Mouse (Mus musculus): ENCODE measurements at regions not wholly inside any gene's neighbourhood (a gene's known extent, or its start where the extent isn't known, plus 50 kb on each side); places are given as distances from the start of the nearest gene placed in this dataset.

GRCm38 (mm10) chr3:7953911-7954310 lies 1333.7 kb upstream of the 1700008P02Rik start:
- H3K4me2 ChIP-seq (ENCODE audit: insufficient read depth, low read depth, poor library complexity, severe bottlenecking), result no peak overlapping the region
- dilution Hi-C loops (cut with MboI; ENCODE audit: extremely low pct_ligation_motif_present, extremely low pct_unique_long_range_greater_than_20kb, low sequenced_read_pairs), result no loop called here
- no peaks in the 10 kb centered on the region for H3K27me3 ChIP-seq (replicated peaks)
- H3K4me3 ChIP-seq (replicated peaks in 1 of 3; ENCODE audit: low read depth in 2 of 3, low read length in 2 of 3, poor library complexity in 1 of 3), result no peak overlapping the region
- no peak for TF ChIP-seq KAT2A (IDR thresholded peaks at IDR 0.05; ENCODE audit: insufficient replicate concordance, low read length)
- peaks cover 15% of the 10 kb centered on the region for H3K9me3 ChIP-seq (replicated peaks; ENCODE audit: low read length)
- H3K9ac ChIP-seq (ENCODE audit: insufficient read depth, low read depth), result no peak overlapping the region
- no peaks in the 10 kb centered on the region for H3K36me3 ChIP-seq (replicated peaks in 1 of 2; ENCODE audit: control insufficient read depth in 1 of 2, insufficient read depth in 1 of 2, low read length in 1 of 2)
- in situ Hi-C loops (cut with MboI; ENCODE audit: low pct_ligation_motif_present, low pct_unique_long_range_greater_than_20kb, low sequenced_read_pairs), result no loop called here
- H3K4me1 ChIP-seq (ENCODE audit: control insufficient read depth in 1 of 2, insufficient read depth in 2 of 2), result no peaks in the 10 kb centered on the region
- H3K27ac ChIP-seq (ENCODE audit: insufficient read depth, low read depth), result no peak overlapping the region
- DNase-seq (ENCODE audit: extremely low read depth), result no peak
- no peaks in the 10 kb centered on the region for H3K79me2 ChIP-seq (replicated peaks; ENCODE audit: control insufficient read depth, extremely low read depth, insufficient read depth, poor library complexity, severe bottlenecking)

DNA sequence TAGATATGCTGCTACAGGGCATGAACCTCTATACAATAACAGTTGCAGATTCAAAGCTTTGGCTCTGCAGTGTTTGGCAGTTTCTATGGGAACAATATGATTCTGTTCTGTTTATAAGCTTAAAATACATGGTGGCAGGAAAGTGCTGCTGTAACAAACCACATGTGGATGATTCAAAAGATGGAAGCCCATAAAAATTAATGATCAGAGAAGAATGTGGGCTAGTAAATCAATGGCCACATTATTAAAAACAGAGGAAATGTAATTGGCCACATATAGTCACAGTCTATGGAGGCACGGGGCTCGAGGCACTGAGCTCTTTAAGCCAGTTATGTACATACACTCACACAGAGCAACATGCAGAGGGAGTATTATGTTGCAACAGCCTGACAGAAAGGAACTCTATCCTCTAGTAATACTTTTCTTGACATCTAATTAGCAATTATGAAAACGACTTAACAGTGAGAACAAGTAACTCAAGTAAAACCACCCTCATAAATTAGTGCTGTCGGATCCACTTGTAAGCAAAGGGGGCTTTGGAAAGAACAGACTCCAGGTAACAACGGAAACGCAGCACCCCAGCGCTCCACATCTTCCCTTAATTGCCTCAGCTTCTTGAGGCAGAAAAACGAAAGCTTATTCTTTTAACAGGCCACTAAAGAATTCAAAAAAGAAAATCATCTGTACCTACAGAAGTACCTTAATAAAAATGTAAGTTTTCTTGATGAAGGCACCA lies 1323.6 kb upstream of the 1700008P02Rik start:
- dilution Hi-C loops (cut with MboI; ENCODE audit: extremely low pct_ligation_motif_present, extremely low pct_unique_long_range_greater_than_20kb, low sequenced_read_pairs) (no loop called here), in situ Hi-C loops (cut with MboI; ENCODE audit: low pct_ligation_motif_present, low pct_unique_long_range_greater_than_20kb, low sequenced_read_pairs) (no loop called here)
- no peak for DNase-seq (ENCODE audit: extremely low read depth)
- no peak overlapping the region for H3K4me3 ChIP-seq (replicated peaks in 1 of 3; ENCODE audit: low read depth in 2 of 3, low read length in 2 of 3, poor library complexity in 1 of 3)
- no peaks in the 10 kb centered on the region for H3K36me3 ChIP-seq (replicated peaks in 1 of 2; ENCODE audit: control insufficient read depth in 1 of 2, insufficient read depth in 1 of 2, low read length in 1 of 2)
- TF ChIP-seq ZKSCAN1 (IDR thresholded peaks at IDR 0.05; ENCODE audit: borderline replicate concordance, low read depth, low read length), result no peak
- TF ChIP-seq ZNF384 (IDR thresholded peaks at IDR 0.05; ENCODE audit: low read depth, low read length), result no peak
- no peak for TF ChIP-seq CTCF (conservative IDR thresholded peaks at IDR 0.05 in 1 of 2, IDR thresholded peaks at IDR 0.05 in 1 of 2; ENCODE audit: low read depth in 2 of 2, low read length in 2 of 2)
- TF ChIP-seq IRF4 (IDR thresholded peaks at IDR 0.05; ENCODE audit: low read depth, low read length), result no peak
- no peak for TF ChIP-seq ZMIZ1 (IDR thresholded peaks at IDR 0.05; ENCODE audit: low read depth, low read length)
- no peak for TF ChIP-seq BHLHE40 (IDR thresholded peaks at IDR 0.05; ENCODE audit: low read depth, low read length)
- H3K27ac ChIP-seq (ENCODE audit: insufficient read depth, low read depth), result no peak overlapping the region
- peaks cover 11% of the 10 kb centered on the region for H3K9me3 ChIP-seq (replicated peaks; ENCODE audit: low read length)
- no peaks in the 10 kb centered on the region for H3K27me3 ChIP-seq (replicated peaks)
- H3K9ac ChIP-seq (ENCODE audit: insufficient read depth, low read depth), result no peak overlapping the region
- no peaks in the 10 kb centered on the region for H3K79me2 ChIP-seq (replicated peaks; ENCODE audit: control insufficient read depth, extremely low read depth, insufficient read depth, poor library complexity, severe bottlenecking)
- no peak overlapping the region for H3K4me2 ChIP-seq (ENCODE audit: insufficient read depth, low read depth, poor library complexity, severe bottlenecking)
- H3K4me1 ChIP-seq (ENCODE audit: control insufficient read depth in 1 of 2, insufficient read depth in 2 of 2), result no peaks in the 10 kb centered on the region

Measured in CH12.LX (cell line).